Mouse (Mus musculus) c-Kit-positive CD71-positive TER-119-negative erythroid progenitor cells, embryonic 14.5 days (primary cell): ENCODE results near the gene Gipc2.
"Not testable (repeated sequence)": the region's sequence is repeated elsewhere in the genome, so short reads cannot be mapped to it uniquely, and the experiment has no call there.

ENCODE experiments used
- DNase-seq: peaks from one replicate; pipeline ENCODE4 v3.0.0-alpha.2; 2013; ENCODE audit warnings: low read depth

The Gipc2 gene

DNA sequence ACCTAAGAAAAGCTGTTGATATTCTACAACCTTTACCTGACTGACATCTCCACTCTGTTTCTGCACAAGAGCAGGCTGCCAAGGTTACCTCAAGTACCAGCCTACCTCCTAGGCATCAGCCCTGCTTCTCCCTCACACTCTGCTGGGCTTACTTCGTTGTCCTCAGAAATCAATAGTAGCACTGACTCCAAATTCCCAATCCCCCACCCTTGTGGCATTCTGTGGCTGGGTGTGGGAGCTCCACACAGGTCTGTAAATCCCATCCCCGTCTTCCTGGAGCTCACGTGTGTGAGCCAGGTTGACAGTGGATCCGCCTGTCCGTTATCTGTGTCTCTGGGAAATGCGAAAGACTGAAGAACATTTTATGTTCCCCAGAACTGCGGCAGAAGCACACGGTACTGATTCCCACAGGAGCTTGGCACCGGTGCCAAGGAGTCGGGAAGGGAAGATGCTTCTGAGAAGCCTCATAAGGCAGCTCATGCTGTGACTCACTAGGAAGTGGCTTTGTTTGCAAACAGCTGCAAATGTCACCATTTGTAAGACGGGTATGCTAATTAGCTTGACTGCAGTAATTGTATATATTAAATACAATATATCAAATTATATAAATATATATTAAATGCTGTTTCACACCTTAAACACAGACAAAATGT lies 10.6 kb downstream of the Gipc2 start:
- DNase-seq: no peak

DNA sequence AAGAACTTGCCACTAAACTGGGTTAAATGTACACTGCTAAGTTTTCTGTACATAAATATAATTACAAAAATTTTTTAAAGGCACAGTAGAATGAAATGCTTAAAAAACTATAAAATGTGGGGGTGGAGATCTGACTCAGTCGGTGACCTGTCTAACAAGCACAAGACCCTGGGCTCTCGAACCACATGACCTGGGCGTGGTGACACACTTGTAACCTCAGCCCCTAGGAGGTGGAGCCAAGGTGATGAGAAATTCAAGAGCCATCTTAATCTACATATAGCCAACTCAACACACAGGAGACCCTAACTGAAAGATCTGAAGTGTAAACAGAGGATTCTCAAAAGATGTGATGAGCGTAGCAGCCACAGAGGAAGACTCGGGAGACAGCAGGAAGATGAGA lies 11.9 kb downstream of the Gipc2 start:
- no peak for DNase-seq

DNA sequence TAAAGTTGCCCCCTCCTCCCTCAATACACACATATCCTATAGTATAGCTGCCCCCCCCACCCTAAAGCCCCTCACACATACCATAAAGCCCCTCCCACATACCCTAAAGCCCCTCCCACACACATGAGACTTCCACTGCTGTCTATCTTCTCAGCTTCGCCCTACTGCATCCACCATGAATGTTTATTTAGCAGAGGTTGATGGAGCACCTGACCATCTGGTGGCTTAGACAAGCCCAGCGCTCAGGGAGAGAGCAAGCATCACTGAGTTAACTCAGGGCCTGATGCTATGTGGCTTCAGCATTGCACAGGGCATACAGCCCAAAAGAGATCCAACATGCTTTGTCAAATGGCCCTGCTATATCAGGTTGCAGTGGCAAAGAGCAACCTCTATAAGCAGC lies 12.9 kb downstream of the Gipc2 start:
- DNase-seq: no peak

DNA sequence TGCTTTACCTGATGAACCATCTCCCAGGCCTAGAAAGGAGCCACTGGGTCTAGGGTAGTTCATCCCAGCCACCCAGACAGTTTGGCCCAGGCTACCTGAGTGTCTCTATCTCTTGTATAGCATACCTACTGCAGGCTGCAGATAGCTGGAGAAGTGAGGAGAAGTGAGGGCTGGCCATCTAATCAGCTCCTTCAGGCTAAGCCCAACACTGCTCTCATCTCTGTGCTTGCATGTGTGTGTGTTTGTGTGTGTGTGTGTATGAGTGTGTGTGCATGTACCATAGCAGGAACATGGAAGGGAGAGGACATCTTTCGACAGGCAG lies 13.6 kb downstream of the Gipc2 start:
- DNase-seq: peak; percentile 63

DNA sequence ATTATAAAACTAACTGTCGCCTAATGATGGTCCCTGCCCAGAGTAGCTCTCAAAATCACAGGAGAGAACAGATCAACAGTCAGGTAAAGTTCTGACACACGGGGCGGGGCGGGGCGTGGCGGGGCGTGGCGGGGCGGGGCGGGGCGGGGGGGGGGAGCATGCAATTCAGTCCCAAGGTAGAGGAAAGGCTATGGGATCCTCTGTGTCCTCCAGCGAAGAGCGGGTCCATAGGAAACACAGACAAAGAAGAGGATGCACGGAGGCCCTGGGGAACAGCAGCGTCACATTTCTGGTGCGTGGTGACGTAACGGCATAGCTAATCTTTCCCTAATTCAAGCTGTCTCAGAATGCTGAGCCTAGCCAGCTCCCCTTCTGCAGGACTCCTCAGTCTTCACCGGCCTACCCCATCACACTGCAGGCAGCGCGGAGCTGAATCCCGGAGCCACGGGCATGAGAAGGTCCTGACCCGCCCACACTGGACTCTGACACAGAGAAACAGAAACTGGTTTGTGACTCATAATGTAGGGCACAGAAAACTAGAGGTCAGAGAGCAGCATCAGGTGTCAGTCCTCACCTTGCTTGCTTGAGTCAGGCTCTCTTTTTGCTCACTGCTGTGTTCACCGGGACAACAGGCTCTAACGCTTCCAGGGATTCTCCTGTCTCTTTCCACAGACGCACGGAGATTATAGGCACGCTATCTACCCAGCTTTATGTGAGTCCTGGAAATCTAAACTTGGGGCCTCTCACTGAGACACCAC lies 14.1 kb downstream of the Gipc2 start:
- DNase-seq: no peak

DNA sequence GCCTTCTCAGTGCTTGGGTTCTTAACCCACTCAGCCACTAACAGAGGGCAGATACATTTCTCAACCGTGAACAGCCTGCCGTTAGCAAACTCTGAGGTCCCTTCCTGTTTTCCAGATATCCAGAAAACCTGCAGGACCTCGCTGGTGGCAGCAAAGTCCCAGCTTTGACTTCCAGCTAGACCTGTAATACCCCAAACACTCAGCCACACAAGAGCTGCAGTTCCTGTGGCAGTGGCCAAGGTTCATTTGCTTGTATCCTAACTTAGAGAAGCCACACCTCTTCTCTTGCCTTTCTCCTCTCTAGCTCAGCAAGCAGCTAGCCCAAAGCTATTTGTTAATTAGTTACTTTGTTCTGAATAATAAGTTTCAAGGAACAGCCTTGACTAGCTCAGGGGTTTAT lies 16.2 kb downstream of the Gipc2 start:
- no peak for DNase-seq

DNA sequence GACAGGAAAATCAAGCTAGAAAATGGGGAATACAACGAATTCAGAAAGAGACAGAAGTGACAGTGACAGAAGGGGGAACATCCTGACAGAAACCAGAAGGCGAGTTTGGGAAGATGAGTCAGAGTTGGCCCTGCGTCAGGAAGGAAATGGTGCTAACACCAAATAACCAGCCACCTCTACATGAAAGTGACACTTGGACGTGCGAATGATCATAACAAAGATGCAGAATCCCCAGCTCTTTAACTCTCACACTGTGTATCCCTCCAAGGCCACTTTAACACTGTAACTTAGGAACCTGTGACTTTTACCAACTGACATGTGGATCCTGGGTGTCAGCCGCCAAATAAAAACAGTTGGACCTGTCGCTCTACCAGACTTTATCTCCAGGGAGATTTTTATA lies 16.6 kb downstream of the Gipc2 start:
- DNase-seq: no peak

DNA sequence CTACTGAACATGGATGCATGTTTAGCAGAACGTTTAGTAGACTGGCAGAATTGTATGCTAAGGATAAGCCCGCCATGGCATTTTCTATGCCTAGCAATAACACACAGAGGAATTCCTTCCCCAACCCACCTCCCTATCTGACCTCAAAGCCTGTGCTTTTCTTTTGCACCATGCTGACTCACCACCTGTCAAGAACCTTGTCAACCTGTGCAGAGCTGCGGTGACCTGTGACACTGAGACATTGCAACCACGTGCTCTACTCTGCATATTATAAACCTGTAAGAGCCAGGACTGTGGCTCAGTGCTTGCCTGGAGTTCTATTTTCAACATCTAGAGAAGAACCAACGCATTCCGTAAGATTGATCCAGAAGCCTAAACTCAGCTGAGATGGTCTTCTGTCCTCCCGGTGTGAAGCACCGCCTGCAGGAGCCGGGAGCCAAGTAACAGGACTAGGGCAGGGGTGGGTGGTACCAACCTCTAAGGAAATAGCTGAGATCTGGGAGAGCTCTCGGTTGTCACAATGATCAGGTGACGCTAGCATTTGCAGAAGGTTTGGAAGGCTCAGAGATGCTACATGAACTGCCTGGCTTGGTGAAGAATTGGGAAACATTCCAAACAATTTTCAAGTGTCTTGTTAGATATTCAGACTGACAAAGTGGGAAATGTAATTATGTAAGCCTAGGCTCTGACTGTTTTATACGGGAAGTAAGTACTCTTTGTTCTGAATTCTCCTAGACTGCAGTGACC lies 18.8 kb downstream of the Gipc2 start:
- no peak for DNase-seq

DNA sequence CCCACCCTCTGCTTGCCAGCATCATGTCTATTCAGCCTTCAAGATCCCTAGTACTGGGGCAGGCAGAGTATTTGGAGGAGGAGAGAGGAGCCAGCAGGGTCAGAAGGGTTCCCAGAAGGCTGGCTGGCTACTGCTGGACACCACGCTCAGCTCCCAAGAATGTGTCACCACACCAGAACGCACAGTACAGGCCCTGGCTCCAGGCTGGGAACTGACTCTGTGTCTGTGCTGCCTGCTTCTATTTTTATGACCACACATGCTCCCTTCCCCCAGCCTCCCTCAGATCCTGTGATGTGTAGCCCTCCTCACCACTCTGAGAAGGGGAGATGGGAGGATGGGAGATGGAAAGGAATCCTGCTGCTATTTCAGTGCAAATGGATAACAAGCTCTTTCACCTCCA lies 20.8 kb downstream of the Gipc2 start:
- no peak for DNase-seq

DNA sequence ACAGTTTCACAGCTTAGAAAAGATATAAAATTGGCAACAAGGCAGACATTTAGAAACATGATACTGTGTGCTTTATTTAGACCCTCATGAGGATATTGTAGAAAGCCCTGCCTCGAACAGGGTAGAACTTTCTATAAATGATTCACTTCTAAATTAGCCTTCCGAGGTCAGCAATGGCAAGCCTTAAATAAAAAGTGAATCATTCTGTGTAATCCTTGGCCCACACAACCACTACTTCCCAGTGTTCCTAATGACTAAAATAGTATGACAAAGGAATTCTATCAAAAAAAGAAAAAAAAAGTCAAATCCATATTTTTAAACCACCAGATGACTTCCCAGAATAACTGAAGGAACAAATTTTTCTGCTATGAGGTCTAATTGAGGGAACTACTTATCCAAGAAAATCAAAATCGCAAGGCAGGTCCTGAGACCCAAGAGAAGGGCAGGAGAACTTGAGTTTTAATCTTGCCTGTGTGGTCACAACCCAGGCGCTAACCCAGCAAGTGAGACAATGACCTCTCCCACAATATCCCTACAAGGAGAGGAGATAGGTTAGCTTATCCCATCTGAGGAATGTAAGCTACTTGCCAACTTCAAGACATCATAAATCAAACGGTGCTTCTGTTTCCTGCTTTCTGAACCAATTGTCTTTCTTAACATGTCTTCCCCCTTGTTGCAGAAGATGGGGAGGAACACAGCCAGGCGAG lies 22.9 kb downstream of the Gipc2 start:
- DNase-seq: no peak

DNA sequence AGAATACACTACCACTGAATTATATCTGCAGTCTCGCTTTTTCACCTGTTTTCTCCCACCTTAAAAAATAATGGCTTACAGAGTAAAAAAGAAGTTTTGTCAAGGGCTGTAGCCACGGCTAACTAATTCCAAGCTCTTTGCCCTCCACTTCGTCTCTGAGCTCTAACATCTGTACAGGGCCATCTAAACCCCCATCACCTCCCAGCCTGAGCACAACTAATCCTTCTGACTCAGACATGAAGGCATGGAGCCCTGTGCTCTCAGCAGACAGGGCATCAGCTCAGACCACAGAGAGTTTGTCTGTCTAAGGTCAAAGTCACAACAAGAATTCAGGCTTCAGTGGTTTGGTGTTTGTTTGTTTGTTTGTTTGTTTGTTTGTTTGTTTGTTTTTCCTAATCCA lies 23.9 kb downstream of the Gipc2 start:
- DNase-seq: no peak

DNA sequence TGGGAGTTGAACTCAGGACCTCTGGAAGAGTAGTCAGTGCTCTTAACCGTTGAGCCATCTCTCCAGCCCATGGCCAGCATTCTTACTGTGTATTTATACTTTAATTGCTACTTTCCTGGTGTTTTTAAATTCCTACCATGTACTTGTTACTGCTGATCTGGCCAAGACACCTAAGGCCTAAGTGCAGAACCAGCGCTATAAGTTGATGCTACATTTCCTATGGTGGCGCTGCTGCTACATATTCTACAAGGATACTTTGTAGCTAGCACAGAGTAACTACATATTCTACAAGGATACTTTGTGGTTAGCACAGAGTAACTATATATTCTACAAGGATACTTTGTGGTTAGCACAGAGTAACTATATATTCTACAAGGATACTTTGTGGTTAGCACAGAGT lies 26.7 kb downstream of the Gipc2 start:
- not testable (repeated sequence) for DNase-seq

DNA sequence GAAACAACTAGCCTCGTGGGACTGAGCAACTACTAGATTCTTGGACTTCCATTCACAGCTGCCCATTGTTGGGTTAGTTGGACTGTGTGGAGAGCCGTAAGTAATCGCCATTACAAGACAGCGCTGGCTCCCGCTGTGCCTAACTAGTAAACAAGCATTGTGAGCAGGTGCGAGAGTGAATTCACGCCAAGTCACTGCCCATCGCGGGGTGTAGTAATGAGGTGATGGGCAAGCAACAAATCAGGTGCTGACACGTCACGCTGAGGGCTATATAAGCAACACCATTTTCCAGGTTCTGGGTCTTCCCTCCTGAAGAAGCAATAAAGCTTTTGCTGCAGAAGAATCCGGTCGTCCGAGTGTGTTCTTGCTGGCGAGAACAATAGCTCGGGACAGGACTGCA lies 29.9 kb downstream of the Gipc2 start:
- not testable (repeated sequence) for DNase-seq

DNA sequence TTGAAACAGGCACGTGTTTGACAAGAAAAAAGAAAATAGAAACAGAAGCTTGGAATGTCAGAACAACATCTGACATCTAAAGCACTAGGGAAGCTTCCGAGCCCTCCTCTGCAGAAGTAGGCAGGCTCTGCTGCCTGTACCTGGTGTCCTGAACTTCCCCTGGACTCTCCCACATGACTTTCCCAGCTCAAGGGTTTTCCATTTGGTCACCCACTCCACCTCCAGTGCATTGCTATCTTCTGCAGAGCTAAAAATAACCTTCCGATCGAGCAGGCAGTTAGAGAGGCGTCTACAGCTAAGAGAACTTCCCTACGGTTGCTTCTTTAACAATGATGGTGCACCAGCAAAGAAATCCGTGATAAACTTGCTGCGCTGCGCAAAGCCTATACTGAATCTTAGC lies 32.4 kb downstream of the Gipc2 start:
- DNase-seq: no peak

DNA sequence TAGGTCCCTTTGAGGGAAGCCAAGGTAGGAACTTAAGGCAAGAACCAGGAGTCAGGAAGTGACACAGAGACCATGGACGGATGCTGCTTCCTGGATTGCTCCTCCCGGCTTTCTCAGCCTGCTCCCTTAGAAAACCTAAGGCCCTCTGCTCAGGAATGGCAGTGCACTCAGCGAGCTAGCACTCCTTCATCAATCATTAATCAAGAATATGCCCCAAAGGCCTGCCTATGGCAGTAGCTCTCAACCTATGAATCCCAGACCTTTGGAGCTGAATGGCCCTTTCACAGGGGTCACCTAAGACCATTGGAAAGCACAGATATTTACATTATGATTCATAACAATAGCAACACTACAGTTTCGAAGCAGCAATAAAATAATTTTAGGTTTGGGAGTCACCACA lies 35.1 kb downstream of the Gipc2 start:
- no peak for DNase-seq

DNA sequence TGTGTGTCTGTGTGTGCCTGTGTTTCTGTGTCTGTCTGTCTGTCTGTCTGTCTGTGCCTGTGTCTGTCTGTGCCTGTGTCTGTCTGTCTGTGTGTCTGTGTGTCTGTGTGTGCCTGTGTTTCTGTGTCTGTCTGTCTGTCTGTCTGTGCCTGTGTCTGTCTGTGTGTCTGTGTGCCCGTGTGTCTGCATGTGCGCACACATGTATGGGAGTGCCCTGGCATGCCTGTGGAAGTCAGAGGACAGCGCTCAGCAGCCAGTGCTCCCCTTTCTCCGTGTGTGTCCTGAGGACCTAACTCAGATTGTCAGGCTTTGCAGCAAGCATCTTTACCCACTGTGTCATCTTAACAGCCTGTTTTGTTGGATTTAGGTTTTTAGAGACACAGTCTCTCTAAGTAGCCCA lies 36.6 kb downstream of the Gipc2 start:
- not testable (repeated sequence) for DNase-seq

DNA sequence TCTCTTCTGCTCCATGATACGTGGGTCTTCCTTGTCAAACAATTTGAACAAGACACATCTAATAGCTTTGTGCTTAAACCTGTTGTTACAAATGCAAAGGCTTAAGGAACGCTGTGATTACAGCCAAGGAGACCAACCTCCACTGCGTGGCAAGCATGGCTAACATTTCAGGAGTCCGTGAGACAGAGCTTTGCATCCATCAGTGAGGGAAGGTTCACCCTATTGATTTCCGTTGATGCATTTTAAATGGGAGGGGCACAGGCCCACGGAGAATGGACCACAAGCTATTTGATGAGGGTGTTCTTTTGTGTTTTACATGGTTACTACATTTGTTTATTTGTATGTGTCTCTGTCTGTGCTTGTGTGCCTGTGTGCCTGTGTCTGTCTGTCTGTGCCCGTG lies 37.4 kb downstream of the Gipc2 start:
- DNase-seq: no peak

DNA sequence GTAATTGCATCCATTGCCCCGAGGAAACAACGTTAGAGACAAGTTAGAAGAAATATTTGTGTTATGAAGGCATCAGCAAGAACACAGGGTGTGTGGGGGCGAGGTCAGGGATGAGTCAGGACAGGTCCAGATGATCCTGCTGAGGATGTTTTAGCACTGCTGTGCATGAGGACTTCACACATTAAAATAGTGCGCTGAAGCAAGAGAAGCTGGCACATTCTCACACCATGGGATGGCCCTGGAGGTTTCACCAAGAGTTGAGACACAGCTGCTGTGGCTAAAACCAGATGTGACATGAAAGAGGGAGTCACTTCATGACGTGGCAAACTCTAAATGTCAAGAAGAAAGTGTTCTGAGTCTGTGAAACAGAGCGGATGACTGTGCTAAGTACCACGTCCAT lies 38.9 kb downstream of the Gipc2 start:
- DNase-seq: no peak

DNA sequence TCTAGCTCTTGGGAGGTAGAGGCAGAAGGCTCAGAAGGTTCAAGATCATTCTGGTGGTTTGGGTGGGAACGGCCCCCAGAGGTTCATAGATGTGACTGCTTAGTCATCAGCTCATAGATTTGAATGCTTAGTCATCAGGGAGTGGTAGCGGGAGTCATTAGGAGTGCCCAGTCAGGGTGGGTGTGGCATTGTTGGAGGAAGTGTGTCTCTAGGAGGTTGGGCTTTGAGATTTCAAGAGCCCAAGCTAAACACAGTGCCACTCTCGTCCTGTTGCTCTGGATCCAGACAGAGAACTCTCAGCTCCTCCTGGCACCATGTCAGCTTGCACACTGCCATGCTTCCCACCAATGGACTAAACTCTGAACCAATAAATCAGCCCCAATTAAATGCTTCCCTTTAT lies 43.3 kb downstream of the Gipc2 start:
- DNase-seq: peak; percentile 72

DNA sequence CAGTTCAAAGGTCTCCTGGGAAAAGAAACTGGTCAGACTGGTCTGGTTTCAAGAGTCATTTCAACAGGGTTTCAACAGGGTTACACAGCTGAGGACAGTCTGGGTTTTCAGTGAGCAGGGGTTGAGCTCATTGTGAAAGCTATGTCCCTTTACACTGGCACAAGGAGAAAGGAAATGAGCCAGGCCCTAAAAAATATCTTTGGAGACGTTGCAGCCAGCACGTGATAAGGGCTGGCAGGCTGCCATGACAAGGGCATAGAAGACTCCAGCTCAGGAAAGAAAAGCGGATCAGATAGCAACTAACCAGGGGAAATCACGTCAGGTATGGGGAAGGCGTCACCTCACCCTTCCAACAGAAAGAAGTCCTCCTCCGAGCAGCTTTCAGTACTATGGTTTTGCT lies 43.9 kb downstream of the Gipc2 start:
- peak; percentile 44 for DNase-seq

DNA sequence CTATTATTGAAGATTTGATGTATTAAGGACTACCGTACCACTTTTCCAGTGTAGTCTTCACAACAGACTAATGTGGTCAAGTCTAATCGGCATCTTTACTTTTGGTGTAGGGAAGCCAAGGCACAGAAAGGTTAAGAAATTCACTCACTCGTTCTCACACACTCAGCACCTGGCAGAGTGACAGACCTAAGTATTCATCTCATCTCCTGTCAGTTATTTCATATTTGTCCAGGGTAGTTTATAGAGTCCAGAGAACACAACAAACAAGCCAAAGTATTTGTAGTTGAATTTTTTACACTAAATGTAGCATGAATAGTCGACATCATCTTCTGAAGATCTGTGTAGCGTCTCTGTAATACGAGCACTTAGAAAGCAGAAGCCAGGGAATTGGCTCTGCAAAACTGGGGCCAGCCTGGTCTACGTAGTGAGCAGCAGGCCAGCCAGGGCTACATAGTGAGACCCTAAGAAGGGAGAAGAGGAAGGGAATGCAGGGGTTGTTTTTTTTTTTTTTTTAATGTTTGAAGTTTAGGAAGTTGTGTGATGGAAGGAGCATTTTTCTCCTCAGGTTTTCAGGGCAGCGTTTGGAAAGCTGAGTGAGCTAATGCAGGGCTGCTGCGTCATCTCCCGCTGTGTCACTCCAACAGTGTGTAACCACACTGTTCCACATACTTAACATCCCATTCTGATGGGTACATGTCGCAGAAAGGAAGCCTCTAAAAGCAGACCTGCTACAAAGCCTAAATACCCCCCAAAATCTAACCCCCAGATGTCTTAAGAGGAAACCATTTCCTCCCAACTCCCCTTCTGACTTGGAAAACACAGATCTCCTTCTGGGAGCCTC lies 44.6 kb downstream of the Gipc2 start:
- DNase-seq: no peak

DNA sequence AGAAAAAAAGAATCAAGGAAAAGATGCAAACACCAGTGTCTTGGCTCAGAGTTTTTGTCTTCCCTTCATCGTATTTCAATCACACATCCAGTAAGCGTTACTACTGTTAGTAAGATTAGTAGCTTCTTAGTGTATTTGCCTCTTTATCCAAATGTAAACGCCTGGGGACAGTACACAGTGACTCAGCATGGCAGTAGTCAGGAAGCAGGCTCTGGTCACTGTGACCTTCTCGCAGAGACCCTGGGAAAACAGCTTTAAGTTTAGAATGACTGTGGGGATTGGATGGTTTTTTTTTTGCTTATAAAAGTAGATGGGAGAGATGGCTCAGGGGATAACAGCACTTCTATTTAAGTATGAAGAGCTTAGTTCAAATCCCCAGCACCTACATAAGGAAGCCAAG lies 46.0 kb downstream of the Gipc2 start:
- DNase-seq: no peak
